Mouse (Mus musculus) colon, adult 2 months (tissue): ENCODE results near the gene Fignl2. TPM values are rescaled to one million over a fixed set of nuclear protein-coding genes. Genes with fewer than 3 reads are reported as not detected.

Source experiments
- polyA plus RNA-seq: library from polyadenylated mRNA; depleted of rRNA; stranded (reverse); fragments of >200 nt; gene quantifications from 2 replicates; pipeline ENCODE4 v1.2.3, GENCODE M21; 2012; rRNA removed

Gene Fignl2
- 6.1 and 6.3 TPM in 2 replicates for polyA plus RNA-seq

GRCm38 (mm10) chr15:101077813-101078730 lies at the start of gene Fignl2:
Gene Fignl2, minus strand, starts transcription at chr15:101078567.

GRCm38 (mm10) chr15:101115511-101116110 lies 37.2 kb upstream of the Fignl2 start, which contains the start of gene Ankrd33:
Gene Ankrd33, plus strand, starts transcription at chr15:101115755.

GRCm38 (mm10) chr15:101047194-101047555 lies 31.2 kb downstream of the Fignl2 start, which contains the start of gene Gm47841:
Gene Gm47841, minus strand, starts transcription at chr15:101047397.

Other genes with a start within 250 kb of the Fignl2 start
- gene Scn8a, start 208.7 kb downstream of the Fignl2 start, polyA plus RNA-seq, result 0.19 and 0.20 TPM in 2 replicates
- gene Gm47841, start 31.2 kb downstream of the Fignl2 start, polyA plus RNA-seq, result 0.17 and 0.21 TPM in 2 replicates
- gene Ankrd33, start 37.2 kb upstream of the Fignl2 start, polyA plus RNA-seq, result not detected in 2 replicates
- 44.8 and 47.9 TPM in 2 replicates for gene Acvrl1, start 50.0 kb upstream of the Fignl2 start, polyA plus RNA-seq
- gene Acvr1b, start 95.5 kb upstream of the Fignl2 start, polyA plus RNA-seq, result 65.2 and 84.6 TPM in 2 replicates
- 11.3 and 14.6 TPM in 2 replicates for gene Grasp, start 145.6 kb upstream of the Fignl2 start, polyA plus RNA-seq
- 17.2 and 17.8 TPM in 2 replicates for gene Nr4a1, start 175.7 kb upstream of the Fignl2 start, polyA plus RNA-seq
- 58.0 and 64.1 TPM in 2 replicates for gene Atg101, start 205.7 kb upstream of the Fignl2 start, polyA plus RNA-seq
- gene 6030408B16Rik, start 214.6 kb upstream of the Fignl2 start, polyA plus RNA-seq, result 0.28 and 0.51 TPM in 2 replicates